Mouse (Mus musculus) lung, postnatal 0 days (tissue): ENCODE data around the gene Sh3gl2. TPM values are rescaled to one million over a fixed set of nuclear protein-coding genes. Genes with fewer than 3 reads are reported as not detected.
A peak's percentile ranks its signal among the peaks of the same experiment; 100 is the strongest.

ENCODE experiments used
- ATAC-seq: fragments of 200-750 bp; cut with Nextera tagmentation; 2 replicates; pipeline ENCODE4 v1.8.0; 2017; ENCODE audit warnings: moderate library complexity
- DNase-seq: peaks from one replicate; pipeline ENCODE4 v3.0.0-alpha.2; 2016; ENCODE audit warnings: low spot score
- H3K27ac ChIP-seq: fragments of 300-500 bp; sonication (generic); 2 replicates; pipeline ENCODE4 v1.5.1; 2014; ENCODE audit warnings: antibody characterized with exemption, mild to moderate bottlenecking, low read length, mixed read lengths
- H3K27me3 ChIP-seq: fragments of 300-500 bp; sonication (generic); replicated peaks from 2 replicates; pipeline ENCODE4 v1.6.1; 2014; ENCODE audit warnings: low read length, mixed read lengths; ENCODE audit not compliant: insufficient read depth
- H3K36me3 ChIP-seq: fragments of 300-500 bp; sonication (generic); 2 replicates; pipeline ENCODE4 v1.6.1; 2014; ENCODE audit warnings: low read length, mixed read lengths; ENCODE audit not compliant: insufficient read depth
- H3K4me1 ChIP-seq: fragments of 300-500 bp; sonication (generic); 2 replicates; pipeline ENCODE4 v1.6.1; 2014; ENCODE audit warnings: antibody characterized with exemption, low read depth, low read length, mixed read lengths; ENCODE audit not compliant: insufficient read depth
- H3K4me2 ChIP-seq: fragments of 300-500 bp; sonication (generic); replicated peaks from 2 replicates; pipeline ENCODE4 v1.6.1; 2014; ENCODE audit warnings: low read depth, mild to moderate bottlenecking, low read length, moderate library complexity, mixed read lengths
- H3K4me3 ChIP-seq: fragments of 300-500 bp; sonication (generic); 2 replicates; pipeline ENCODE4 v1.5.1; 2014; ENCODE audit warnings: low read depth, low read length
- H3K9ac ChIP-seq: fragments of 300-500 bp; sonication (generic); replicated peaks from 2 replicates; pipeline ENCODE4 v1.6.1; 2014; ENCODE audit warnings: low read depth, mild to moderate bottlenecking
- H3K9me3 ChIP-seq: fragments of 300-500 bp; sonication (generic); 2 replicates; pipeline ENCODE4 v1.6.1; 2016; ENCODE audit warnings: low read length, mixed read lengths
- CTCF ChIP-seq: IDR thresholded peaks from 2 replicates; pipeline ENCODE4 v1.5.1; 2016; ENCODE audit warnings: antibody characterized with exemption, mild to moderate bottlenecking
- EP300 ChIP-seq: IDR thresholded peaks from 2 replicates; pipeline ENCODE4 v1.6.1; 2016; ENCODE audit warnings: antibody characterized with exemption, mild to moderate bottlenecking, control low read depth
- WGBS: fragments of 180-500 bp; shearing (Covaris S2); extraction: QIAGEN DNeasy Blood & Tissue Kit; methylation state at CpG from one replicate; pipeline ENCODE4 v1.1.7; 2014; 5-methylcytosine and 5-hydroxymethylcytosine counted together
- polyA plus RNA-seq: library from polyadenylated mRNA; unstranded; fragments of >200 nt; fragmentation: Nextera tagmentation; extraction: Ambion mirVana; gene quantifications from 2 replicates; pipeline ENCODE4 v1.2.1, GENCODE M21; 2015

The Sh3gl2 gene
- polyA plus RNA-seq, 1 experiment from 2014 or later = 1.2 TPM

- ATAC-seq = peak; percentile 92
- Histone ChIP-seq H3K9ac (0 out of 2 replicates have a peak overlapping the region, but pooled peaks have one; percentile 6), H3K4me1 (no peaks in the 10 kb centered on the region), H3K27ac (peak overlapping the region; percentile 61; the same call in 1 of the 2 replicates), H3K36me3 (no peaks in the 10 kb centered on the region), H3K4me3 (peak overlapping the region; percentile 51; the same call in 1 of the 2 replicates), H3K4me2 (peak overlapping the region; percentile 96), H3K9me3 (no peaks in the 10 kb centered on the region), H3K27me3 (no peaks in the 10 kb centered on the region)
- WGBS = 21% methylated on average over 7 of the region's 7 CpGs
- peak; percentile 90 for DNase-seq
- TF ChIP-seq CTCF (no peak), EP300 (peak; percentile 82)
These were observed 308.4 kb downstream of the Sh3gl2 start for GRCm38 (mm10) chr4:85513288-85513687.

- Histone ChIP-seq H3K27ac (peak within 1 kb of the TSS; percentile 61), H3K9ac (peak within 1 kb of the TSS; percentile 29; the same call in 1 of the 2 replicates), H3K9me3 (no peaks in the 10 kb centered on the region), H3K36me3 (no peaks in the 10 kb centered on the region), H3K4me3 (peak within 1 kb of the TSS; percentile 51), H3K4me2 (peak within 1 kb of the TSS; percentile 96), H3K4me1 (no peaks in the 10 kb centered on the region), H3K27me3 (no peaks in the 10 kb centered on the region)
- DNase-seq = no peak
- TF ChIP-seq CTCF (no peak), EP300 (no peak)
- WGBS = 2% methylated on average over 9 of the region's 9 CpGs
- peak; percentile 13 for ATAC-seq
These were observed 308.9 kb downstream of the Sh3gl2 start, which contains the start of gene Adamtsl1 for GRCm38 (mm10) chr4:85513792-85514191. Gene Adamtsl1, plus strand, starts transcription at chr4:85514172.

- Histone ChIP-seq H3K27ac (peak overlapping the region; percentile 61), H3K9ac (peak overlapping the region; percentile 29; the same call in 1 of the 2 replicates), H3K36me3 (no peaks in the 10 kb centered on the region), H3K4me2 (peak overlapping the region; percentile 96), H3K4me3 (peak overlapping the region; percentile 51), H3K27me3 (no peaks in the 10 kb centered on the region), H3K9me3 (no peaks in the 10 kb centered on the region), H3K4me1 (no peaks in the 10 kb centered on the region)
- peak; percentile 69 for DNase-seq
- under 1% methylated on average over 32 of the region's 33 CpGs for WGBS
- peak; percentile 49 for TF ChIP-seq CTCF
- TF ChIP-seq EP300 = no peak
- peak; percentile 91 for ATAC-seq
These were observed 309.3 kb downstream of the Sh3gl2 start for GRCm38 (mm10) chr4:85514205-85514681.

- Histone ChIP-seq H3K36me3 (no peaks in the 10 kb centered on the region), H3K27ac (no peak overlapping the region), H3K4me2 (no peak overlapping the region), H3K4me1 (no peaks in the 10 kb centered on the region), H3K9ac (no peak overlapping the region), H3K9me3 (no peaks in the 10 kb centered on the region), H3K27me3 (no peaks in the 10 kb centered on the region), H3K4me3 (no peak overlapping the region)
- DNase-seq = no peak
- ATAC-seq = no peak
- WGBS = 89% methylated on average over 7 of the region's 7 CpGs
- no peak for TF ChIP-seq CTCF
These were observed 322.1 kb downstream of the Sh3gl2 start for GRCm38 (mm10) chr4:85526966-85527566.

- no peak overlapping the region for H3K4me2 ChIP-seq
- DNase-seq (no peak), ATAC-seq (no peak)
- no peak overlapping the region for H3K9ac ChIP-seq
- WGBS = 59% methylated on average over 1 of the region's 1 CpGs
- no peaks in the 10 kb centered on the region for H3K9me3 ChIP-seq
- no peaks in the 10 kb centered on the region for H3K27me3 ChIP-seq
- no peaks in the 10 kb centered on the region for H3K36me3 ChIP-seq
- H3K27ac ChIP-seq = no peak overlapping the region
- H3K4me3 ChIP-seq = no peak overlapping the region
- TF ChIP-seq EP300 = no peak
- no peak for TF ChIP-seq CTCF
- H3K4me1 ChIP-seq = no peaks in the 10 kb centered on the region
These were observed 324.9 kb downstream of the Sh3gl2 start for GRCm38 (mm10) chr4:85529852-85530251.

- H3K9me3 ChIP-seq = no peaks in the 10 kb centered on the region
- DNase-seq (peak; percentile 82), ATAC-seq (peak; percentile 80)
- H3K4me3 ChIP-seq = no peak overlapping the region
- no peak overlapping the region for H3K27ac ChIP-seq
- no peaks in the 10 kb centered on the region for H3K4me1 ChIP-seq
- no peak overlapping the region for H3K4me2 ChIP-seq
- no peak for TF ChIP-seq EP300
- no peak for TF ChIP-seq CTCF
- no peaks in the 10 kb centered on the region for H3K27me3 ChIP-seq
- WGBS = 50% methylated on average over 5 of the region's 5 CpGs
- no peak overlapping the region for H3K9ac ChIP-seq
- H3K36me3 ChIP-seq = no peaks in the 10 kb centered on the region
These were observed 334.8 kb downstream of the Sh3gl2 start for GRCm38 (mm10) chr4:85539677-85540076.
